ENCODE assay signal across 9 mouse cellular contexts in the genomic region with DNA sequence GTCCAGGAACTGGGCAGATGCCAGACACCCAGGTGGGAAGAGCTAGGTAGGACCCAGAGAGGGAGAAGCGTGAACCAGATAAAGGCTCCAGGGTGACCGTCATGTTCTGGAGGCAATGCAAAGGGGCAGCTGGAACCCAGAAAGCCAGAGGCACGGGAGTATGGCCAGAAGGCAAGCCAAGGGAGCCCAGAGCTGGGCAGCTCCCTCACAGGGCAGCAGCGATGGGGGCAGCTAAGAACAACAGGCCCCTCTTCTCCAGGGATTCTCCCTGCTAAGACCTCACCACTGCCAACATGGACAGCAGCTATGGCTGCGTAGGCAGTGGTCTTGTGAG. TPM values are rescaled to one million over a fixed set of nuclear protein-coding genes. Genes with fewer than 3 reads are reported as not detected.
DNase-seq lines count a peak whose midpoint lies in the region; ATAC-seq and TF ChIP-seq lines count a peak whose summit lies in the region.
"Had no signal": no experiment of that assay in that cellular context is flagged by ENCODE, and none has a peak within 500 bp of the region (broad histone marks: within the 10 kb centered on the region; RNA-seq: fewer than 3 reads in every experiment).

No protein-coding gene starts in this region.

- H3K36me3 ChIP-seq in heart, embryonic 12.5 days: peaks cover 53% of the 10 kb centered on the region
- no peaks in the 10 kb centered on the region for H3K36me3 ChIP-seq in limb, embryonic 14.5 days (ENCODE audit: control insufficient read depth, insufficient read depth, low read length)
- no peaks in the 10 kb centered on the region for H3K36me3 ChIP-seq in stomach, postnatal 0 days (ENCODE audit: control insufficient read depth, insufficient read depth, low read length)

- peak overlapping the region; percentile 61 for H3K4me2 ChIP-seq in heart, embryonic 12.5 days
- peak overlapping the region; percentile 68 for H3K4me2 ChIP-seq in limb, embryonic 14.5 days (replicated peaks; ENCODE audit: low read depth, low read length, severe bottlenecking)
- no peak overlapping the region for H3K4me2 ChIP-seq in stomach, postnatal 0 days (replicated peaks; ENCODE audit: low read depth)

- H3K9ac ChIP-seq in heart, embryonic 12.5 days: peak overlapping the region; percentile 70
- 0 out of 2 replicates have a peak overlapping the region, but pooled peaks have one; percentile 32 for H3K9ac ChIP-seq in limb, embryonic 14.5 days (ENCODE audit: low read depth, low read length, severe bottlenecking)
- no peak overlapping the region for H3K9ac ChIP-seq in stomach, postnatal 0 days (ENCODE audit: low read length)

- peak overlapping the region; percentile 87 for H3K27ac ChIP-seq in heart, embryonic 12.5 days (ENCODE audit: poor library complexity, severe bottlenecking)
- H3K27ac ChIP-seq in limb, embryonic 14.5 days (replicated peaks; ENCODE audit: low read depth, low read length): no peak overlapping the region
- peak overlapping the region; percentile 63 for H3K27ac ChIP-seq in stomach, postnatal 0 days (replicated peaks)

- 30% methylated on average over 5 of the region's 5 CpGs for WGBS in heart, embryonic 12.5 days
- 43% methylated on average over 4 of the region's 5 CpGs for WGBS in limb, embryonic 14.5 days
- 40% methylated on average over 5 of the region's 5 CpGs for WGBS in stomach, postnatal 0 days

- no peak for TF ChIP-seq POLR2A in limb, embryonic 14.5 days (IDR thresholded peaks at IDR 0.05; ENCODE audit: borderline replicate concordance, extremely low read depth, insufficient read depth, insufficient read length)

- H3K4me1 ChIP-seq in heart, embryonic 12.5 days (replicated peaks): peaks cover 82% of the 10 kb centered on the region
- H3K4me1 ChIP-seq in limb, embryonic 14.5 days (ENCODE audit: control insufficient read depth, insufficient read depth, low read length): peaks cover 17% of the 10 kb centered on the region
- 0 out of 2 replicates have a peak, but pooled peaks cover 3% of the 10 kb centered on the region for H3K4me1 ChIP-seq in stomach, postnatal 0 days (replicated peaks; ENCODE audit: control insufficient read depth, insufficient read depth)

- no peak for TF ChIP-seq CTCF in stomach, postnatal 0 days (IDR thresholded peaks at IDR 0.05; ENCODE audit: low read depth)

- H3K27me3 ChIP-seq in heart, embryonic 12.5 days (replicated peaks): peaks cover 11% of the 10 kb centered on the region; the same call in 1 of the 2 replicates
- 0 out of 2 replicates have a peak, but pooled peaks cover 6% of the 10 kb centered on the region for H3K27me3 ChIP-seq in limb, embryonic 14.5 days (ENCODE audit: control insufficient read depth, insufficient read depth, low read length)
- no peaks in the 10 kb centered on the region for H3K27me3 ChIP-seq in stomach, postnatal 0 days (ENCODE audit: control insufficient read depth, insufficient read depth, low read length)

- ATAC-seq in heart, embryonic 12.5 days (ENCODE audit: insufficient number of reproducible peaks, low FRiP score): no peak
- 0 out of 2 replicates have a peak, but pooled peaks have one; percentile 3 for ATAC-seq in limb, embryonic 14.5 days (ENCODE audit: low FRiP score, low read depth)
- ATAC-seq in stomach, postnatal 0 days (ENCODE audit: low FRiP score, low TSS enrichment): no peak
- no peak for ATAC-seq in frontal cortex, adult (ENCODE audit: low TSS enrichment)
- ATAC-seq: activated CD4-positive, CD25-positive, alpha-beta regulatory T cell, adult 4 months had no signal

- no peaks in the 10 kb centered on the region for H3K9me3 ChIP-seq in heart, embryonic 12.5 days (replicated peaks)
- no peaks in the 10 kb centered on the region for H3K9me3 ChIP-seq in limb, embryonic 14.5 days (ENCODE audit: control insufficient read depth, low read length)
- no peaks in the 10 kb centered on the region for H3K9me3 ChIP-seq in stomach, postnatal 0 days (ENCODE audit: control insufficient read depth, low read length)

- DNase-seq in heart, postnatal 4 days: no peak
- peak; percentile 47 for DNase-seq in urinary bladder, adult 2 months (ENCODE audit: low spot score)
- no peak for DNase-seq in urinary bladder, postnatal 14 days (ENCODE audit: low spot score)
- no peak for DNase-seq in limb, embryonic 14.5 days (ENCODE audit: low spot score)
- DNase-seq in stomach, postnatal 0 days (ENCODE audit: low spot score): no peak
- DNase-seq in layer of hippocampus, adult 9-10 months (ENCODE audit: low spot score): no peak

- TF ChIP-seq EP300 in stomach, postnatal 0 days (optimal IDR thresholded peaks at IDR 0.05): no peak

- 0 out of 2 replicates have a peak overlapping the region, but pooled peaks have one; percentile 18 for H3K4me3 ChIP-seq in heart, embryonic 12.5 days
- H3K4me3 ChIP-seq in limb, embryonic 14.5 days (replicated peaks; ENCODE audit: low read length): no peak overlapping the region; the same call in 1 of the 2 replicates
- H3K4me3 ChIP-seq in stomach, postnatal 0 days (ENCODE audit: low read depth, low read length): no peak overlapping the region

RNA-seq across cellular contexts. Expression of a gene that starts 21.5 kb away (rescaled TPM):
- polyA plus RNA-seq in heart, embryonic 12.5 days (2016; fragmentation: Nextera tagmentation; extraction: Ambion mirVana): 38.2 and 40.5 TPM in 2 replicates
- 100 to 1,000 TPM; 108 to 118 TPM for total RNA-seq in heart, postnatal 4 days (2021)
- 56.0 and 70.5 TPM in 2 replicates for polyA plus RNA-seq in urinary bladder, adult 2 months (2012; rRNA removed)
- polyA plus RNA-seq in limb, embryonic 14.5 days (2012; rRNA removed): 16.2 and 26.5 TPM in 2 replicates
- polyA plus RNA-seq in limb, embryonic 14.5 days (2014; fragmentation: Nextera tagmentation; extraction: Ambion mirVana): 2.8 and 3.8 TPM in 2 replicates
- polyA plus RNA-seq in stomach, postnatal 0 days (2015; fragmentation: Nextera tagmentation; extraction: Ambion mirVana): 3.7 and 3.8 TPM in 2 replicates

RNA-seq across cellular contexts. Expression of a gene that starts 34.7 kb away (rescaled TPM):
- 45.9 and 46.9 TPM in 2 replicates for polyA plus RNA-seq in heart, embryonic 12.5 days (2016; fragmentation: Nextera tagmentation; extraction: Ambion mirVana)
- total RNA-seq in heart, postnatal 4 days (2021): 10 to 100 TPM; 39.5 to 40.6 TPM
- 7.3 and 8.3 TPM in 2 replicates for polyA plus RNA-seq in urinary bladder, adult 2 months (2012; rRNA removed)
- 7.3 and 7.4 TPM in 2 replicates for polyA plus RNA-seq in limb, embryonic 14.5 days (2012; rRNA removed)
- polyA plus RNA-seq in limb, embryonic 14.5 days (2014; fragmentation: Nextera tagmentation; extraction: Ambion mirVana): 4.8 and 6.1 TPM in 2 replicates
- polyA plus RNA-seq in stomach, postnatal 0 days (2015; fragmentation: Nextera tagmentation; extraction: Ambion mirVana): 3.1 and 3.2 TPM in 2 replicates
